Mouse (Mus musculus) bone marrow macrophage, adult 2 months (primary cell): ENCODE results near the gene Basp1.

Experiments
- CTCF ChIP-seq: IDR thresholded peaks from 2 replicates; pipeline ENCODE4 v1.5.1; 2012; ENCODE audit warnings: low read depth, mild to moderate bottlenecking, low read length, moderate library complexity
- POLR2A ChIP-seq: IDR thresholded peaks from 2 replicates; pipeline ENCODE4 v1.6.1; 2012; ENCODE audit warnings: mild to moderate bottlenecking, low read depth, low read length, borderline replicate concordance

- TF ChIP-seq CTCF = no peak
- no peak for TF ChIP-seq POLR2A
These were observed 30.6 kb upstream of the Basp1 start for GRCm38 (mm10) chr15:25444208-25444607.
